Mouse (Mus musculus) CD4-positive, CD25-positive, alpha-beta regulatory T cell, adult 4 months (primary cell): ENCODE results near the gene Upk3b. TPM values are rescaled to one million over a fixed set of nuclear protein-coding genes. Genes with fewer than 3 reads are reported as not detected.
"Not testable (repeated sequence)": the region's sequence is repeated elsewhere in the genome, so short reads cannot be mapped to it uniquely, and the experiment has no call there.

Experiments used
- ATAC-seq: one replicate; pipeline ENCODE4 v1.8.0; 2017
- polyA plus RNA-seq, 2 experiments: library from polyadenylated mRNA; unstranded; fragments of 100-300 nt; shearing (Covaris generic); gene quantifications; one replicate each; pipeline ENCODE4 v1.2.1; 2017

Upk3b gene
- polyA plus RNA-seq, 2 experiments from 2014 or later = not detected

GRCm38 (mm10) chr5:136035285-136035684 lies 3.0 kb upstream of the Upk3b start:
- ATAC-seq = no peak

DNA sequence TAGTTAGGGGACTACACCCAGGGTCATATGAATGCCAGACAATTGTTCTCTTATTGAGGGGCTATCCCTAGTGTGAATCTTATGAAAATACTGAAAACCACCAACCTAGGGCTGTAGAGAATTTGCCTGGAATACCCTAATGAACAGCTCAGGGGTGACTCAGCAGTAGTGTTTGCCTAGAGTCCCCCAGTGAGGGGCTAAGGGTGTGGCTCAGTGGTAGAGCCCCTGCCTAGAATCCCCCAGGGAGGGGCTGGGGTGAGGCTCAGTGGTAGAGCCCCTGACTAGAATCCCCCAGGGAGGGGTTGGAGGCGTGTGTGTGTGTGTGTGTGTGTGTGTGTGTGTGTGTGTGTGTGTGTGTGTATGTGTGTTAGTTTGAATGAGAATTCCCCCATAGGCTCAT lies 1.6 kb upstream of the Upk3b start:
- no peak for ATAC-seq

- no peak for ATAC-seq
These were observed 1.9 kb downstream of the Upk3b start for GRCm38 (mm10) chr5:136040210-136040609.

GRCm38 (mm10) chr5:136041260-136041659 lies 3.0 kb downstream of the Upk3b start:
- ATAC-seq = no peak

- ATAC-seq = no peak
These were observed 3.4 kb downstream of the Upk3b start for GRCm38 (mm10) chr5:136041666-136042065.

- no peak for ATAC-seq
These were observed 6.6 kb downstream of the Upk3b start for GRCm38 (mm10) chr5:136044865-136045264.

GRCm38 (mm10) chr5:136045408-136045807 lies 7.1 kb downstream of the Upk3b start:
- no peak for ATAC-seq

GRCm38 (mm10) chr5:136045987-136046386 lies 7.7 kb downstream of the Upk3b start:
- ATAC-seq = no peak

- not testable (repeated sequence) for ATAC-seq
These were observed 10.2 kb downstream of the Upk3b start for GRCm38 (mm10) chr5:136048541-136048940.

- ATAC-seq = no peak
These were observed 11.6 kb downstream of the Upk3b start for GRCm38 (mm10) chr5:136049926-136050325.

GRCm38 (mm10) chr5:136051231-136052085 lies 13.2 kb downstream of the Upk3b start:
- no peak for ATAC-seq

- ATAC-seq = no peak
These were observed 14.8 kb downstream of the Upk3b start for GRCm38 (mm10) chr5:136052861-136053655.

GRCm38 (mm10) chr5:136054301-136055077 lies 16.2 kb downstream of the Upk3b start, which contains the start of gene Upk3bl:
Upk3bl (plus strand) TSS chr5:136054492.
- no peak for ATAC-seq

- no peak for ATAC-seq
These were observed 17.8 kb downstream of the Upk3b start for GRCm38 (mm10) chr5:136056062-136056461.

DNA sequence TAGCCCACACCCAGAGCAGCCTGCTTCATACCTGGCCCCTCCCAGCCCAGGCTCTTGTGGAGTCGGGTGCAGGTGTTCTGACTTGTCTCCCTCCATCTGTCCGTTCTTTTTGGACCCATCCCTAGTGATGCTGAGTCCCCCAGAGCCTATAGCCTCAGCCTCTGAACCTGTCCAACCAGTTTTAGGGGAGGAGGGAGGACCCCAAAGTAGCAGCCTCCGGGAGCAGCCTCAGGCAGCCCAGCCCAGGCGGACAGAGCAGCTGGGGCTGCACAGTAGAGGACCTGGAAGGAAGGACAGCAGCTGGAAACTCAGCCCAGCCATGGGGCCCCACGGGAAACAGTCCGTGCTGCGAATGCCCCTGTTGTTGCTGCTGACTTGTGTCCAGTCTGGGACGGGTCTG lies 18.8 kb downstream of the Upk3b start:
- no peak for ATAC-seq

GRCm38 (mm10) chr5:136061567-136061966 lies 23.3 kb downstream of the Upk3b start:
- no peak for ATAC-seq

DNA sequence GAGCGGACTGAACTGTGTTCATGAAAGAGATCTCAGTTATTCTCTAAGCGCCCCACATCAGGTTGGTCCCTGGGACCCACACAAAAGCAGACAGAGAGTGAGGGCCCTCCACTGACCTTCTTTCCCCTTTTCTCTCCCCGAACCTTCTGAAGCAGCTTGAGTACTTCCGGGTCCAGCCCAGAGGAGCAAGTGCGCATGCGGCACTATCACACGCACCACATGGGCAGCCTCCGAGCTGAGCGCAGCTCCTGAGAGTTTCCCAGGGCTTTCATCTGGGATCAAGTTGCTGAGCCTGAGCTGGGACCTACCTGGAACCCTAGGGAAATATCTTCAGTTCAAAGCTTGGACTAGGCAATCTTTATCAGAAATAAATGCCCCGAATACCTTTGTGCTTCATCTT lies 25.6 kb downstream of the Upk3b start:
- ATAC-seq = no peak

DNA sequence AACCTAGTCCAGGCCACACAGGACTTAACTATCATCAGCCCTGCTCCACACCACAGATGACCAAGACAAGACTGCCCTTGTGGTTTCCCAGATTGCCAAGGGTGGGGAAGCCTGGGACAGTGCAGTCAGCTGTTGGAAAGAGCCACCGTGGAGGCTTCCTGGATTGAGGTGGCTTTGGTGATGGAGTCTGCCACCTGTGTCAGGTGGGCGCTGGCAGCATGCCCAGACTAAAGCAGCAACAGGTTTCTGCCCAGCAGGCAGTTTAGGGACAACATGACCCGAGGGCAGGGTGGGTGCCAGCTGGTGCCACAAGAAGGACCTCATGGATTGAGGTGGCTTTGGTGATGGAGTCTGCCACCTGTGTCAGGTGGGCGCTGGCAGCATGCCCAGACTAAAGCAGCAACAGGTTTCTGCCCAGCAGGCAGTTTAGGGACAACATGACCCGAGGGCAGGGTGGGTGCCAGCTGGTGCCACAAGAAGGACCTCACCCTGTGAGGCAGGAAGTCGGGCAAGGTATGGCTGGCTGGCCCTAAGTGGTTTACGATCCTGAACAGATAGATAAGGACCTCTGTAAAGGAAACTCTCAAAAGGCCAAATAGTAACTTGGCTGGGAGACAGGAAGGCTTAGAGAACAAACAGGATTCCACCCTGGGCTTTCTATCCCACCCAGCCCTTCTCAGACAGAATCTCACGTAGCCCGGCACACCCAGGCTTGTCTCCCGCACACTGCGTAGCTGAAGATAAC lies 28.3 kb downstream of the Upk3b start:
- not testable (repeated sequence) for ATAC-seq

DNA sequence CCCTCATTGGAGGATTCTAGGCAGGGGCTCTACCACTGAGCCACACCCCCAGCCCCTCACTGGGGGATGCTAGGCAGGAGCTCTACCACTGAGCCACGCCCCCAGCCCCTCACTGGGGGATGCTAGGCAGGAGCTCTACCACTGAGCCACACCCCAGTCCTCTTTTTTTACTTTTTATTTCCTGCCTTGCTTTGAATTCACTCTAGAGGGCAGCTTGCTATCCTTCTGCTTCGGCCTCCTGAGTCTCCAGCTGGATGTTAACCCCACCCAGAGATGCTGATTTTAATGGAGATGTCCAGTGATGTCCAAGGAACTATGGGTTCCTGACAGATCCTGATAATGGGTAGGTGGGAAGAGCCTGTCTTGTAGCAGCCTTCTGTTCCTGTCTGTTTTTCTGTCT lies 31.1 kb downstream of the Upk3b start:
- no peak for ATAC-seq

- no peak for ATAC-seq
These were observed 34.8 kb downstream of the Upk3b start for GRCm38 (mm10) chr5:136073051-136073450.

DNA sequence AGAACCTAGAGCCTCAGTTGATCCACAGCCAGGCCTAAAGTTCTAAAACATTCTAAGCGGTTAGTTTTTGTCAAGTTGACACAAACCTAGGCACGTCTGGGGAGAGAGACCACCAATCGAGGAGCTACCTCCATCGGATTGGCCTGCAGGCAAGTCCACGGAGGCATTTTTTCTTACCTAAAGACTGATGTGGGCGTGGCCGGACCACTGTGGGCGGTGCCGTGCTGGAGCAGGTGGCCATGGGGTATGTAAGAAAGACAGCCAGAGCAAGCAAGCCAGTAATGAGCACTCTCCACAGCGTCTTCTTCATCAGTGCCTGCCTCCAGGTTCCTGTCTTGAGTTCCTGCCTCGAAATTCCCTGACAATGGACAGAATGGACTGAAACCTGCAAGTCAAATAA lies 35.2 kb downstream of the Upk3b start:
- no peak for ATAC-seq

DNA sequence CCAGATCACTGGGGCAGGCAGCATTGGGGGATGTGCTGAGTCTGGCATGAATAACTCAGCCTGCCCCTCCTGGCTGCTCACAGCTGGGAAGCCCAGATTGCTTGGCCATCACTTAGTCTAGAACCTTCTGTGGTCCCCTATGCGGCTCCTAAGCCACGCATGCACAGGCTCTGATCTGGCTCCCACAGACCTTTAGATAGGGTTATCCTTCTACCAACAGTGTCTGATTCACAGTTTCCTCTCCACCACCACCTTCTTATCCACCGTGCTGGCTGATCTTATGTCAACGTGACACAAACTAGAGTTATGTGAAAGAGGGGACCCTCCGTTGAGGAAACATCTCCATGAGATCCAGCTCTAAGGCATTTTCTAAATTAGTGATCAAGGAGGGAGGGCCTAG lies 36.8 kb downstream of the Upk3b start:
- ATAC-seq = no peak
